Mouse (Mus musculus) liver, embryonic 16.5 days (tissue): ENCODE measurements around the gene Dpp8. TPM values are rescaled to one million over a fixed set of nuclear protein-coding genes. Genes with fewer than 3 reads are reported as not detected.

Source experiments
- ATAC-seq: fragments of 200-750 bp; cut with Nextera tagmentation; 2 replicates; pipeline ENCODE4 v1.8.0; 2017; ENCODE audit warnings: low read depth, mild to moderate bottlenecking, moderate number of reproducible peaks, moderate library complexity
- H3K27ac ChIP-seq: fragments of 300-500 bp; sonication (generic); 2 replicates; pipeline ENCODE4 v1.5.1; 2014; ENCODE audit warnings: mild to moderate bottlenecking, low read length
- H3K27me3 ChIP-seq: fragments of 300-500 bp; sonication (generic); 2 replicates; pipeline ENCODE4 v1.6.1; 2014; ENCODE audit warnings: low read depth, low read length, mixed read lengths; ENCODE audit not compliant: control insufficient read depth, insufficient read depth
- H3K36me3 ChIP-seq: fragments of 300-500 bp; sonication (generic); 2 replicates; pipeline ENCODE4 v1.6.1; 2014; ENCODE audit warnings: mild to moderate bottlenecking; ENCODE audit not compliant: control insufficient read depth, insufficient read depth
- H3K4me1 ChIP-seq: fragments of 300-500 bp; sonication (generic); 2 replicates; pipeline ENCODE4 v1.6.1; 2014; ENCODE audit warnings: low read depth, low read length, mixed read lengths; ENCODE audit not compliant: control insufficient read depth
- H3K4me2 ChIP-seq: fragments of 300-500 bp; sonication (generic); 2 replicates; pipeline ENCODE4 v1.6.1; 2014; ENCODE audit warnings: low read depth, low read length, mixed read lengths
- H3K4me3 ChIP-seq: fragments of 300-500 bp; sonication (generic); 2 replicates; pipeline ENCODE4 v1.5.1; 2014; ENCODE audit warnings: low read depth, mild to moderate bottlenecking, low read length
- H3K9ac ChIP-seq: fragments of 300-500 bp; sonication (generic); 2 replicates; pipeline ENCODE4 v1.6.1; 2014; ENCODE audit warnings: low read depth, low read length
- H3K9me3 ChIP-seq: fragments of 300-500 bp; sonication (generic); replicated peaks from 2 replicates; pipeline ENCODE4 v1.6.1; 2016; ENCODE audit warnings: low read length; ENCODE audit not compliant: control insufficient read depth
- WGBS: fragments of 180-500 bp; shearing (Covaris S2); extraction: QIAGEN DNeasy Blood & Tissue Kit; methylation state at CpG from one replicate; pipeline ENCODE4 v1.1.7; 2014; ENCODE audit not compliant: insufficient replicate concordance; 5-methylcytosine and 5-hydroxymethylcytosine counted together
- polyA plus RNA-seq: library from polyadenylated mRNA; unstranded; fragments of >200 nt; fragmentation: Nextera tagmentation; extraction: Ambion mirVana; gene quantifications from 2 replicates; pipeline ENCODE4 v1.2.1, GENCODE M21; 2015

Gene Dpp8
- polyA plus RNA-seq, 1 experiment from 2014 or later = 20.1 TPM

DNA sequence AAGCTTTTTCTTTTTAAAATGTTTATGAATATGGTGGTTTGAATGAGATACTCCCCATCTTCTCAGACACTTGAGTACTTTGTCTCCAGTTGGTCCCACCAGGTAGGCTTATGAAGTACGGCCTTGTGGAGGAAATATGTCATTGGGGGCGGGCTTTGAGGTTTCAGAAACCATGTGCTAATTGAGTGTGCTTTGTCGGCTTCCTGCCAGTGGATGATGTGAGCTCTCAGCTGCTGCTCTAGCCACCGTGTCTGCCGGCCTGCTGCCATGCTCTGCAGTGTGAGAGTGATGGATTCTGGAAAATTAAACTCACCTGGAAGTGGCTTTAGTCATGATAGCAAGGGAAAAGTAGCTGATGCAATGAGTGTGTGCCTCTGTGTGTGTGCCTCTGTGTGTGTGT, 55.3 kb downstream of the Dpp8 start:
- Histone ChIP-seq H3K4me2 (no peak overlapping the region), H3K9ac (no peak overlapping the region), H3K9me3 (no peaks in the 10 kb centered on the region), H3K36me3 (peaks cover 3% of the 10 kb centered on the region; the same call in 1 of the 2 replicates), H3K4me1 (peaks cover 8% of the 10 kb centered on the region), H3K27ac (no peak overlapping the region), H3K27me3 (no peaks in the 10 kb centered on the region), H3K4me3 (no peak overlapping the region)
- ATAC-seq = no peak
- 21% methylated on average over 5 of the region's 5 CpGs for WGBS

DNA sequence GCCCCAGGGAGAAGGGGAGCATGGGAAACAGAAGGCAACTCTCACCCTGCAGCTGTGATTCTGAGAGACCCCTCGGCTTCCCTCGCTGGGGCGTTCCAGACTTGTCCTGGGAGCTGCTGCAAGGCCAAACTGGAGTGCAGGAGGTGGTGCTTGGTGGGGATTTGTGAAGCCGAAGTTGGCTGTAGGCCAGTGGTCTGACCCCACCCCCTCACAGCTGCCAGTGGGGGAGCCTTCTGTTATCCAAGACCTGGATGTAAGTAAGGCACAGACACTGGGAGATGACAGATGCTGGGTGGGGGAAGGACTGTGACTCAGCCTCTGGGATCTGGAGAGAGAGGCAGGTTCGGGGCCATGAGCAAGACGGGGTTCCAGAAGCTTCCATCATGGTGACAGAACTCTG, 62.0 kb downstream of the Dpp8 start:
- Histone ChIP-seq H3K4me2 (no peak overlapping the region), H3K36me3 (no peaks in the 10 kb centered on the region), H3K4me1 (no peaks in the 10 kb centered on the region), H3K9ac (no peak overlapping the region), H3K9me3 (no peaks in the 10 kb centered on the region), H3K4me3 (no peak overlapping the region), H3K27me3 (no peaks in the 10 kb centered on the region), H3K27ac (no peak overlapping the region)
- WGBS = 55% methylated on average over 6 of the region's 6 CpGs
- no peak for ATAC-seq

DNA sequence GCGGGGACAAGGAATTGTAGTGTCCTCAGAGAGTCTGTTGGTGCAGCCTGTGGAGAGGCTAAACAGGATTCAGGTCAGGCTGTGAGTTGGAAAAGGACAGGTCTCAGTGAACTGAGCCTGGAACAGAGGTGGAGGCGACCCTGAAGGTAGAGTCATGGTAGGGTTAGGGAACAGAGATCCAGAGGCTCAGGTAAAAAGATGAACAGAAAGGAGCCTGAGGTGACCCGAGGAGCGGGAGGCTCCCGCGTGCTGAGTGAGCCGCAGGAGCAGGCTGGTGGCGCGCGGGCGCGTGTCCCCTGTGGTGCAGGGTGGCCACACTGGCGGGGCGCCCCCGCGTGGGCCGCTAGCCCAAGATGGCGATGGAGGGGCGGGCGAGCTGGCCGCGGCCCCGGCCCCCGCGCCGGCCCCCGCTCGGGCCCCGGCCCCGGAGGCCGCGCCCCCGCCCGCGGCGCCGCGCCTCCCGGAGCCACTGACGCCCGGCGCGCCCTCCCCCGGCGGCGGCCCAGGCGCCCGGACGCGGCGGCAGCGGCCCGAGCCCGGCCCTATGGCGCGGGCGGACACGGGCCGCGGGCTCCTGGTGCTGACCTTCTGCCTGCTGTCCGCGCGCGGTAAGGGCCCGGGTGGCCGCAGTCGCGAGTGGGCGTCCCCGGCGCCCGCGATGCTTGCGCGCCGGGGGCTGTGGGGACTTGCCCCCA, 68.9 kb downstream of the Dpp8 start, which contains the start of gene Igdcc4:
TSS of gene Igdcc4 (plus strand) at position 496 of the 695 bp plus-strand sequence.
- Histone ChIP-seq H3K27ac (peak within 1 kb of the TSS; percentile 84), H3K4me1 (no peaks in the 10 kb centered on the region), H3K27me3 (peaks cover 46% of the 10 kb centered on the region), H3K4me3 (peak within 1 kb of the TSS; percentile 61), H3K4me2 (peak within 1 kb of the TSS; percentile 67), H3K9ac (peak within 1 kb of the TSS; percentile 59), H3K36me3 (no peaks in the 10 kb centered on the region), H3K9me3 (peaks cover 3% of the 10 kb centered on the region; the same call in 1 of the 2 replicates)
- WGBS = 2% methylated on average over 51 of the region's 76 CpGs
- peak; percentile 49 for ATAC-seq

DNA sequence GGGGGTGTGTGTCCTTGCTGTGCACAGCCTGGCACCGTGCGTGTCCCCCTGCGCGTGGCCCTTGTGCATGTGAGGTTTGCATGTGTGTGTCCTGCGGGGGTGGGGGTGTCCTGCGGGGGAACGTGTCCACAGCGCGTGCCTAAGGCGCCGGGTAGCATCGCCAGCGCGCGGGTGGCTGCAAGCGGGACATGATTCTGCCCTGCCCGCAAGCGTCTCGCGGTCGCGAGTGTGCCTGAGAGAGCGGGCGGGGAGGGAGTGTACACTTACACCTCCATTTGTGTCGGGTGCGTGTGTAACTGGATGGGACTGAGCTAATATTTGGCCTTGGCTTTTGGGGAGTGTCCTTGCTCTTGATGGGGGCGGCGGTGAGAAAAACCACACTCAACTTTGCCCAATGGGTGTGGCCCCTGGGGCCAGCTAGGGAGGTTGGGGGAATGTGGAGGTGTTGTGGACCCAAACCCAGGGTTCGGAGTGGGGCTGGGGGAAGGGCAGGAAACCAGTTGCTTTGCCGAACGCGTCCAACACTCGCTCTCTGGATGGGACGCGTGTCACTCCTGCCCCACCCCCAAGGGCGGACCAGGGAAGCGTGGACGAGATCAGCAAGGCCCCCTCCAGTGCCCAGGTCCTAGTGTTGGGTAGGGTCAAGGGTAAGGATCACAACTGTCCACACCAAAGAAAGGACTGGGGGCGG, 69.6 kb downstream of the Dpp8 start:
- ATAC-seq = peak; percentile 73
- under 1% methylated on average over 39 of the region's 39 CpGs for WGBS
- peak overlapping the region; percentile 84 for H3K27ac ChIP-seq
- peaks cover 46% of the 10 kb centered on the region for H3K27me3 ChIP-seq
- peak overlapping the region; percentile 67 for H3K4me2 ChIP-seq
- peak overlapping the region; percentile 61 for H3K4me3 ChIP-seq
- H3K9ac ChIP-seq = peak overlapping the region; percentile 59
- H3K36me3 ChIP-seq = no peaks in the 10 kb centered on the region
- H3K4me1 ChIP-seq = no peaks in the 10 kb centered on the region; the same call in 1 of the 2 replicates
- H3K9me3 ChIP-seq = peaks cover 3% of the 10 kb centered on the region; the same call in 1 of the 2 replicates

DNA sequence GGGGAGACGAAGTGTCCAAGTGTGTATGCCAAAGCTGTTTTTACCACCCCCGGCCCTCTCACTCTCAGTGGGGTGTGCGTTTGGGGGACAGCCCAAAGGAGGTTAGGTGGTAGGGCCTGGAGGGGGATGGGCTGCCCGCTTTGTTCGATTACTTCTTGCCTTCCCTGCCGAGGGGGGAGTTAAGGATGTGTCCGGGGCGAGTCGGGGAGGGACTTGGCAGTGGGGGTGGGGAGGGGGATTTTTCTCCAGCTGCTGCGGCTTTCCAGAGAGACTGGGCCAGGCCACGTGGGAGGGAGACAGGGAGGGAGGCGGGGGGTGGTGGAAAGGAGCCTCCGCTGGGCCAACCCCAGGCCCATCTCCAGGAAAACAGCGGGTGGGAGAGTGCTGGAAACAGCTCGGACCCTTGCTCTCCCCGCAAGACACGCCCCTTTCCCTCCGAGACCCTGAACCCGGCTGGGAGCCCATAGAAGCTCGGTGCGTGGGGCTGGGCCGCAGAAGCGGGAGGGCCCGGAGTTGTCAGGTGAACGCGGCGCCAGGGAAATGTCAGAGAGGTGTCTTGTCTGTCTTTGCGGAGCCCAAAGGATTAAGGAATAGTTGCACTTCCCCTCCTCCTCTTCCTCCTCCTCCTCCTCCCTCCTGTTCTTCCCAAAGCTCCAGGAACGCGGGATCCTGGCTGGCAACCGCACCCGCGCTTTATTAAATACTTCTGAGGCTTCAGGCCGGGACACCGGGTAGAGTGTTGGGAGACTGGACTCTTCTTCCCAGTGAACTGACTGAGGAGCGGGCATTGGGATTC, 70.4 kb downstream of the Dpp8 start:
- 14% methylated on average over 36 of the region's 36 CpGs for WGBS
- peak; percentile 25 for ATAC-seq
- peak overlapping the region; percentile 61 for H3K4me3 ChIP-seq
- H3K9ac ChIP-seq = peak overlapping the region; percentile 40; the same call in 1 of the 2 replicates
- no peaks in the 10 kb centered on the region; the same call in 1 of the 2 replicates for H3K4me1 ChIP-seq
- no peaks in the 10 kb centered on the region for H3K36me3 ChIP-seq
- peaks cover 46% of the 10 kb centered on the region for H3K27me3 ChIP-seq
- H3K9me3 ChIP-seq = peaks cover 3% of the 10 kb centered on the region; the same call in 1 of the 2 replicates
- H3K4me2 ChIP-seq = peak overlapping the region; percentile 67
- H3K27ac ChIP-seq = peak overlapping the region; percentile 72

DNA sequence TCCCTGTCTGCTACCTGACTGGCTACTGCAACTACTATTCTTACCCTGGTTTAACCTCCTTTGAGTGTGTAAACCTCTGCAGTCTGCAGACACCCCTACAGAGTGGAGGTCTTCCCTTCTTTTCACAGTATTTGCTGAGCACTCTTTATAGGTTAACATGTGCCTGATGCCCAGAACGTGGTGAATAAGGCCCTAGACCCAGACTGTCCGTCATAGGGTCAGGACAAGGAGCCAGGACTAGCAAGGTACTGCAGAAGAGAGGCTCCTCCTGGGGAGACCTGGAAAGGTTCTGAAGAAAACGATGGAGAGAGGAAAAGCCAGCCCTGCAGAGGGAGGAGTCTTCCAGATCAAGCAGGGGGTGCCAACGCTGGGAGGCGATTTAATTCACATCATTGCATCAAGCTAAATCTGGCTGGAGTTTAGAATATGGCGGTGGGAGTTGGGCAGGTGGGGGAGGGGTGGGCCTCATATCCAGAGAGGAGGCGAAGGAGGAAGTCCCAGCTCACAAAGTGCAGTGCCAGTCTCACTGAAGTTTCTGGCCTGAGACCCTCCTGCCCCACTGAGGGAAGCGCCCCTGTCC, 71.0 kb downstream of the Dpp8 start:
- Histone ChIP-seq H3K27ac (peak overlapping the region; percentile 72), H3K9me3 (peaks cover 3% of the 10 kb centered on the region; the same call in 1 of the 2 replicates), H3K9ac (peak overlapping the region; percentile 40; the same call in 1 of the 2 replicates), H3K4me3 (peak overlapping the region; percentile 61), H3K4me2 (peak overlapping the region; percentile 67), H3K36me3 (no peaks in the 10 kb centered on the region), H3K27me3 (peaks cover 46% of the 10 kb centered on the region), H3K4me1 (no peaks in the 10 kb centered on the region; the same call in 1 of the 2 replicates)
- ATAC-seq = no peak
- 28% methylated on average over 8 of the region's 8 CpGs for WGBS

DNA sequence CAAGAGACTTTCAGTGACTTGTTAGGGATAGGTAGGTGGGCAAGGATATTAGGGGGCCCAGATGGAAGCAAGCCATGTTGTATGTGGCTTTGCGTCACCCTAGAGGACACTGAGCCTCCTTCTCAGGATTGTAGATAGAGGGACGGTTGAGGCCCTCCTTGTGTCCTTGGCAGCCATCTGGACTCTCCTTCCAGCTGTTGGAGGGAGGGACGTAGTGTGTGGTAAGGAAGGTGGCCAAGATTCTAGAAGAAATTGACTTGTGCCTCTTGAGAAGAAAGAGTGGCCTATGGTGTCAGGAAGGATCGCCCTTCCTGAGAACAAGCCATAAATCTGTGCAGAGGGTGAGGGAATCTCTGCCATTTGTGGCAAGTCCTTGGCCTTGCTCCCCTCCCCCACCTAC, 74.6 kb downstream of the Dpp8 start:
- no peak overlapping the region for H3K4me3 ChIP-seq
- H3K27me3 ChIP-seq = peaks cover 37% of the 10 kb centered on the region
- H3K4me2 ChIP-seq = no peak overlapping the region
- no peaks in the 10 kb centered on the region for H3K9me3 ChIP-seq
- peaks cover 5% of the 10 kb centered on the region; the same call in 1 of the 2 replicates for H3K4me1 ChIP-seq
- H3K27ac ChIP-seq = no peak overlapping the region
- ATAC-seq = no peak
- no peaks in the 10 kb centered on the region for H3K36me3 ChIP-seq
- WGBS = 75% methylated on average over 4 of the region's 4 CpGs
- no peak overlapping the region for H3K9ac ChIP-seq

DNA sequence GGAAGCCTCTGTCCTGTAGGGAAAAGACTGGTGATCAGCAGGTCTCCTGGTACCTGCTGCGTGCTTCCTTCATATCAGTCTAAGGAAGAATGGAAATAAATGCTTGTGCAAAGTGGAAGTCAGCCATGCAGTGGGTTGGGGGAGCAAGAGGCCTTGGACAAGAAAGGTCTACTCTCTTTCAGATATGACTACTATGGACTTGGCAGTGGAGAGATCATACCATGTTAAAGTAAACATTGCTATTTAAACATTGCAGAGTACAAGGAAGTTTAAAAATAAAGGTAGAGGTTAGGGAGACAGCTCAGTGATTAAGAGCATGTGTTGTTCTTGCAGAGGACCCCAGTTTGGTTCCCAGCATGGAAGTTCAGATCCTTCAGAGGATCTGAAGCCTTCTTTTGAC, 75.7 kb downstream of the Dpp8 start:
- H3K27ac ChIP-seq = no peak overlapping the region
- 60% methylated on average over 1 of the region's 1 CpGs for WGBS
- no peak overlapping the region for H3K4me3 ChIP-seq
- no peaks in the 10 kb centered on the region for H3K36me3 ChIP-seq
- no peaks in the 10 kb centered on the region for H3K9me3 ChIP-seq
- peaks cover 5% of the 10 kb centered on the region; the same call in 1 of the 2 replicates for H3K4me1 ChIP-seq
- H3K27me3 ChIP-seq = peaks cover 26% of the 10 kb centered on the region
- ATAC-seq = no peak
- no peak overlapping the region for H3K4me2 ChIP-seq
- no peak overlapping the region for H3K9ac ChIP-seq
